Mouse (Mus musculus) stomach, embryonic 14.5 days (tissue): Measurements from ENCODE around the gene Stpg1. TPM values are rescaled to one million over a fixed set of nuclear protein-coding genes. Genes with fewer than 3 reads are reported as not detected.

ENCODE experiments used
- ATAC-seq: fragments of 200-750 bp; cut with Nextera tagmentation; 2 replicates; pipeline ENCODE4 v1.8.0; 2017; ENCODE audit warnings: low read depth, moderate TSS enrichment; ENCODE audit not compliant: insufficient number of reproducible peaks, insufficient read depth, low FRiP score
- H3K27ac ChIP-seq: fragments of 300-500 bp; sonication (generic); 2 replicates; pipeline ENCODE4 v1.5.1; 2014; ENCODE audit warnings: mild to moderate bottlenecking, low read length, moderate library complexity, mixed read lengths
- H3K27me3 ChIP-seq: fragments of 300-500 bp; sonication (generic); 2 replicates; pipeline ENCODE4 v1.6.1; 2014; ENCODE audit warnings: low read length, control low read depth, mixed read lengths; ENCODE audit not compliant: control insufficient read depth, insufficient read depth
- H3K36me3 ChIP-seq: fragments of 300-500 bp; sonication (generic); 2 replicates; pipeline ENCODE4 v1.6.1; 2014; ENCODE audit warnings: mild to moderate bottlenecking, control low read depth, low read length, moderate library complexity, mixed read lengths; ENCODE audit not compliant: control insufficient read depth, insufficient read depth
- H3K4me1 ChIP-seq: fragments of 300-500 bp; sonication (generic); 2 replicates; pipeline ENCODE4 v1.6.1; 2014; ENCODE audit warnings: low read length, control low read depth, mixed read lengths; ENCODE audit not compliant: control insufficient read depth, insufficient read depth
- H3K4me2 ChIP-seq: fragments of 300-500 bp; sonication (generic); replicated peaks from 2 replicates; pipeline ENCODE4 v1.6.1; 2014; ENCODE audit warnings: low read depth, low read length, control low read depth
- H3K4me3 ChIP-seq: fragments of 300-500 bp; sonication (generic); 2 replicates; pipeline ENCODE4 v1.5.1; 2014; ENCODE audit warnings: low read depth, low read length, control low read depth
- H3K9ac ChIP-seq: fragments of 300-500 bp; sonication (generic); replicated peaks from 2 replicates; pipeline ENCODE4 v1.6.1; 2014; ENCODE audit warnings: low read depth, mild to moderate bottlenecking, control low read depth, low read length, moderate library complexity, mixed read lengths
- H3K9me3 ChIP-seq: fragments of 300-500 bp; sonication (generic); 2 replicates; pipeline ENCODE4 v1.6.1; 2016; ENCODE audit warnings: low read depth, low read length, control low read depth; ENCODE audit not compliant: control insufficient read depth
- WGBS: fragments of 180-500 bp; shearing (Covaris S2); extraction: QIAGEN DNeasy Blood & Tissue Kit; methylation state at CpG from one replicate; pipeline ENCODE4 v1.1.7; 2014; 5-methylcytosine and 5-hydroxymethylcytosine counted together
- polyA plus RNA-seq: library from polyadenylated mRNA; unstranded; fragments of >200 nt; fragmentation: Nextera tagmentation; extraction: Ambion mirVana; gene quantifications from 2 replicates; pipeline ENCODE4 v1.2.1, GENCODE M21; 2014

Gene Stpg1
- polyA plus RNA-seq, 1 experiment from 2014 or later, result 0.39 TPM

DNA sequence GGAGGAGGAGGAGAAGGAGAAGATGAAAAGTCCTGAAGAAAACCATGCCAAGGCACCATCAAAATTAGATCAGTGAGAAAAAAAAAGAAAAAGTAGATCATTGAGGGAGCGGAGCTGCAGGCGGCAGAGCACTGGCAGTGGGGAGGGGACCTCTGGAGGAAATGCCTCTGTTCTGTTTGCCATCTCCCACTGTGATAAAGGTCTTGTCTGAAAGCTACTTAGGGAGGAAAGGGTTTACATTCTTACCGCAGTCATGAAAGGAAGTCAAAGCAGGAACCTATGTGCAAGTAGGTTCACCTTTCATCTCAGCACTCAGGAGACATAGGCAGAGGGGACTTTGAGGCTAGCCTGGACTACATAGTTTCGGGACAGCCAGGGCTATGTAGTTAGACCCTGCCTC lies 7.0 kb downstream of the Stpg1 start:
- 55% methylated on average over 4 of the region's 4 CpGs for WGBS
- no peak for ATAC-seq
- no peak overlapping the region for H3K9ac ChIP-seq
- no peaks in the 10 kb centered on the region for H3K27me3 ChIP-seq
- H3K4me2 ChIP-seq, result no peak overlapping the region
- no peak overlapping the region for H3K27ac ChIP-seq
- H3K36me3 ChIP-seq, result no peaks in the 10 kb centered on the region
- H3K4me3 ChIP-seq, result no peak overlapping the region
- no peaks in the 10 kb centered on the region for H3K4me1 ChIP-seq
- no peaks in the 10 kb centered on the region for H3K9me3 ChIP-seq

DNA sequence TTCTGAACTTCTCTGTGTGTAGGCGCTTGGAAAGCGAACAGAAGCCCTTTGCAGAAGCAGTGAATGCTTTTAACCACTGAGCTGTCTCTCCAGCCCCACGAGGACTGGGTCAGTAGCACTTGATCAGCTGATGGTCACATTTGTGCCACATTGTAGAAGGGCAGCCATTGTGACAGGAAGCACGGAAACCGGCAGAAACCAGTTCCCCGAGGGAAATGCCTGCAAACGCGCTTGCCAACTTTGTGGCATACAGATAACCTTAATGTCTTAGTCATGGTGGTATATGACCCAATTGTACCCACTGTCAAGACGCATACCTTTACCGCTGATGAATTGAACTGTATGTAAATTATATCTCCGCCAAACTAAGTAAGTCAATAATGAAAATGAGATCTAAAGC lies 11.2 kb downstream of the Stpg1 start:
- no peak overlapping the region for H3K27ac ChIP-seq
- H3K9ac ChIP-seq, result no peak overlapping the region
- H3K4me1 ChIP-seq, result peaks cover 9% of the 10 kb centered on the region; the same call in 1 of the 2 replicates
- H3K9me3 ChIP-seq, result no peaks in the 10 kb centered on the region
- no peak overlapping the region for H3K4me3 ChIP-seq
- no peak overlapping the region for H3K4me2 ChIP-seq
- ATAC-seq, result no peak
- no peaks in the 10 kb centered on the region for H3K36me3 ChIP-seq
- WGBS, result 72% methylated on average over 11 of the region's 11 CpGs
- H3K27me3 ChIP-seq, result no peaks in the 10 kb centered on the region

DNA sequence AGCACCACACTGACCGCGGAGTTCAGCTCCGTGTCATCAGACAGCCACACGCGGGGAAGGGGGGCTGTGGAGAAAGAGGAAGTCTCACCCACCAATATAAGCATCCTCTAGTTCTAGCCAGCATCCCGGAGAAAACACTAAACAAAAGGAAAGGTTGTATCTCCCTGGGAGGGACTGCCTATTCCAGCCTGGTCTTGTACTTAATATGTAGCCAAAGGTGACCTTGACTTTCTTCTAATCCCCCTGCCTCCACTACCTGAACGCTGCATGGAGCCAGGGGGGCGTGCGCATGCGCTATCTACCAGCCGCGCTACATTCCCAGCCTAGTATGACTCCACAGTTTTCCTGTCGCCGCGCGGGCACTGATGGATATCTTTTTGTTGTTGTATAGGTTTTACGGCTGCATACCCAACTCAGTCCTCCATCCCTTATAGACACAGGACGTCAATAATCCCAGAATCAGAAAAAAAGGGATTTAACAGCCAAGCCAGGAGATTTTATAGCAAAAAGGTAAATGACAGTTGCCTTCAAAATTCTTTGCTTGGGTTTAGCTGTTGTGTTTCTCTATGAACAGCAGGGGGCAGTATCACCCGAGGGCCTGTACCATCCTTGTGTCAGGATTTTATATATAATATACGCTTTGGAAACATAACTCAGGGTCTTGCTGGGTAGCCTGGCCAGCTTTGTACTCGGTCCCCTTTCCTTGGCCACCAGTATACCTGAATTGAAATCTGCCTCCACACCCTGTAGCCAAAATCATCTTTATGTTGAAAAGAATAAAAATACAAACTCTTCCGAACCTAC lies 13.2 kb downstream of the Stpg1 start:
- no peaks in the 10 kb centered on the region for H3K27me3 ChIP-seq
- ATAC-seq, result no peak
- no peak overlapping the region for H3K9ac ChIP-seq
- H3K4me2 ChIP-seq, result peak overlapping the region; percentile 42
- no peaks in the 10 kb centered on the region for H3K9me3 ChIP-seq
- 10% methylated on average over 22 of the region's 22 CpGs for WGBS
- H3K4me1 ChIP-seq, result peaks cover 9% of the 10 kb centered on the region; the same call in 1 of the 2 replicates
- H3K27ac ChIP-seq, result no peak overlapping the region
- H3K4me3 ChIP-seq, result peak overlapping the region; percentile 8; the same call in 1 of the 2 replicates
- no peaks in the 10 kb centered on the region for H3K36me3 ChIP-seq

DNA sequence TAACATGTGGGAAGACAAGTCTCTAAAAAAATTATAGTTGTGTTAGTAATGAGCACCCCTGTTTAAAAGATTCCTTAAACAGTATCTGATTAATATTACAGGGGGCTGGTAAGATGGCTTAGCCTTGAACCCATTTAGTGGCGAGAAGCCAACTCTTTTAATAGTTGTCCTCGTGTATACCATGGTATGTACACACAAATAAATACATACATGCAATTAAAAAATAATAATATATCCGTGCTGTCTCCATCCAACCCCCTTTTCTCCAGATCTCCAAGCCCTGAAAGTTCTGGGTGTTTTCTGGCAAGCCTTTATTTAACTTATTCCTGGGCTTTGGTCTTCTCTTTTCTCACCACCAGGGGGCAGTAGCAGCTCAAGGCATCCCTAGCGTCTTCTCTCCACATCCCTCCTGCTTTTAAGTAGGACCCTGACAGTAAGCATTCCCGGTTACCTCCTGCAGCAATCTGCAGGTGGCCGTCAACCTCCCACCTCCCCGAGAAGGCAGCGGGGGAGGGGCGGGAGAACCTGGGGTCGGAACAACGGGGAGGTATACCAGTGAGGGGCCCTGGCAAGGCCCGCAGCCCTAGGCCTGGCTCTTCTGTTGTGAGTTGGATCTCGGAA lies 13.9 kb downstream of the Stpg1 start:
- Histone ChIP-seq H3K9me3 (no peaks in the 10 kb centered on the region), H3K4me1 (peaks cover 9% of the 10 kb centered on the region; the same call in 1 of the 2 replicates), H3K9ac (no peak overlapping the region), H3K4me3 (no peak overlapping the region), H3K4me2 (peak overlapping the region; percentile 3; the same call in 1 of the 2 replicates), H3K27me3 (no peaks in the 10 kb centered on the region), H3K27ac (no peak overlapping the region), H3K36me3 (no peaks in the 10 kb centered on the region)
- WGBS, result 13% methylated on average over 13 of the region's 13 CpGs
- ATAC-seq, result peak; percentile 53; the same call in 1 of the 2 replicates

DNA sequence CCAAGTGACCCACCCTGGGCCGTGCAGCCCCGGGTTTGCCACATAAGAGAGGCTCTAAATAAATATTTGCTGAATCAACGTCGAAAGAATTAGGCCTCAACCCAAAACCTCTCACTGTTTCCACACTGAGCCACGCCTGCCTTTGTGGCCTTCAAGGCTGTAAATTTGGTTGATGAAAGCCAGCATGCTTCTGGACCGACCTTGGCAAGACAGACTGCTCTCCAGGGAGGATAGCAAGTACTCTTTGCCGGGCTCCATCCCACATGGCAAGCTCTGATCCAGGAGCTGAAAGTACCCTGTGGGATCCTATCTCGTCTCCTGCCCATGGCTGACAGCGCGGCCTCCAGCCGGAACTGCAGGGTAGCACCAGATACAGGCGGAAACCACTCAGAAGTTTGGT lies 14.9 kb downstream of the Stpg1 start:
- no peak overlapping the region for H3K9ac ChIP-seq
- 59% methylated on average over 12 of the region's 12 CpGs for WGBS

DNA sequence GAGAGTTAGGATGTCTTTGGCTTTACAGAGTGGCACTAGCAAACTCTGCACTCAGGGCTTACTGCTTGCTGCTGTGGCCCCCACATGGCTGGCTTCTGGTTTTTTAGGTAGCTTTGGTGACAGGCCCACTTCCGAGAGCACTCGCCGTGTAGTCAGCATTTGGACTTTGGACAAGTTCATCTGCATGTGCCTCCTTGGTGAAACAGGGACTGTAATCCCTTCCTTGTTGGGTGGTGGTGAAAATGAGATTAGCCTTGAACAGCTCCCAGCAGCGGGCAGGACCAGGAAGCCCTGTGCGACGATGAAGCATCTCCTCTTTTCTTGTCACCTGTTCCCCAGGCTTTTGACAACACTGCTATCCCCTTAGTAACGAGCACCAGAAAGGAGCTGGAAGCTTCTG lies 19.3 kb downstream of the Stpg1 start:
- H3K27ac ChIP-seq, result no peak overlapping the region

More for the DNA sequence above, 14.9 kb downstream of the Stpg1 start:
- no peak for ATAC-seq
- Histone ChIP-seq H3K9me3 (no peaks in the 10 kb centered on the region), H3K36me3 (no peaks in the 10 kb centered on the region), H3K4me3 (no peak overlapping the region), H3K27me3 (no peaks in the 10 kb centered on the region), H3K27ac (no peak overlapping the region), H3K4me2 (no peak overlapping the region), H3K4me1 (peaks cover 9% of the 10 kb centered on the region; the same call in 1 of the 2 replicates)

DNA sequence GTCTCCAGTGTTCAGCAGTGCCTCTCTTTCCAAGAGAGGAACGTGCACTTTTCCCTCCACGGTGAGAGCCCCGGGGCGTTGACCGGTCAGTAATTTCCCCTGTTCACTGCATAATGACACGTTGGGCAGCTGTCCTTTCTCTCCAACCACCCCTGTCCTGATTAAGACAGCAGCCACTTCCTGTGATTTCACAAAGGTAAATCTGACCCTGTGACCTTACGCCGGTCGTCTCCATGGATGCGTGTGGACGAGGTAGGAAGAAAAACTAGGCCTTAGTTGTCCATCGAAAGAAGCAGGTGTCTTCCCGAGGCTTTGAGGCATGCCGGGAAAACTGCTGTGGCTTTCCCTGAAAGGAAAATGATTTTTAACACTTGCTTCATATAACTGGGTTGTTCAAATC lies 20.3 kb downstream of the Stpg1 start:
- H3K9me3 ChIP-seq, result no peaks in the 10 kb centered on the region
- WGBS, result 69% methylated on average over 14 of the region's 14 CpGs
- no peak for ATAC-seq

More for the DNA sequence above, 19.3 kb downstream of the Stpg1 start:
- Histone ChIP-seq H3K27me3 (no peaks in the 10 kb centered on the region), H3K4me2 (no peak overlapping the region), H3K36me3 (no peaks in the 10 kb centered on the region), H3K9me3 (no peaks in the 10 kb centered on the region), H3K9ac (no peak overlapping the region), H3K4me1 (peaks cover 3% of the 10 kb centered on the region; the same call in 1 of the 2 replicates), H3K4me3 (no peak overlapping the region)
- WGBS, result 90% methylated on average over 7 of the region's 7 CpGs
- ATAC-seq, result no peak

DNA sequence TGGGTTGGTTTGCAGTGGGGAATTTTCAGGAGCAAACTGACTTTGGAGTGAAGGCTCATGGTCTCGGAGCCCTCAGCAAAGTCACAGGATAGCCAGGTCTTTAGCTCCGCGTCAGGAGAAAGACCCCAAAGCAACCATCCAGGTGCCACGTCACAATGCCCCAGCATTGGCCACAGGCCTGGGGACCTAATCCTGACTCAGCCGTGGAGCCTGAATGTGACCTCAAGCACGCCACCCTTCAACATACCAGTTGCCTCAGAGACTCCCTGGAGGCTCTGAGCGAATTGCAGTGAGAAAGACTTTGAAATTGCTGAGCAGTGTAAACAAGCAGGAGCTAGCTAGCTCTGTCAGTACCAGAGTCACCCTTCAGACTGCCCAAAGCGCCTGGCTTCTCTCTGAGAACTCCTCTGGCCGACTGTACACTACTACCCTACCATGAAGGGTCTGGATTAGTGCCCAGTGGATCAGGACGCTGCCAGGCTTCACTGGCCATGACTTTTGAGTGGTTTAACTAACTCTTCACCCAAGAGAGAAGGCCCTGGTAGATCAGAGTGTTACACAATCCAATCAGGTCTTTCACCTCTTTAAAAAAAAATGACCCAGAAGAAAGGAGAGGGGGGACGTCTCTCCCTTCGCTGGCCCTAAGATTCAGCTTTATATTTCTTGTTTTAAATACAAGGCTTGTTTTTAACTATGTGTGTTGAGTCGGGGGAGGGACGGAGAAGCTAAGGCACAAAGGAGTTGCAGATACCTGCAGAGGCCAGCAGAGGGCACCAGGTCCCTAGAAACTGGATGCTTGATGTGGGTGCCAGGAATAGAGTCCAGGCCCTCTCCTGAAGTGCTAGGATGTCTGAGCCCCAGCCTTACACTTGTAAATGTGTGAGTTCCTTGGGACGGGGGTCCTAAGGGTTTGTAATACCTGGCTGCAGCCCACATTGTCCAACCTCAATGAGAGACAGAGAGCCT lies 22.0 kb downstream of the Stpg1 start:
- Histone ChIP-seq H3K4me2 (no peak overlapping the region), H3K36me3 (no peaks in the 10 kb centered on the region), H3K27ac (peak overlapping the region; percentile 2; the same call in 1 of the 2 replicates), H3K4me1 (no peaks in the 10 kb centered on the region), H3K27me3 (no peaks in the 10 kb centered on the region), H3K9me3 (no peaks in the 10 kb centered on the region), H3K9ac (no peak overlapping the region), H3K4me3 (no peak overlapping the region)
- WGBS, result 56% methylated on average over 15 of the region's 15 CpGs
- no peak for ATAC-seq

More for the DNA sequence above, 20.3 kb downstream of the Stpg1 start:
- Histone ChIP-seq H3K9ac (no peak overlapping the region), H3K4me1 (no peaks in the 10 kb centered on the region), H3K36me3 (no peaks in the 10 kb centered on the region), H3K4me2 (no peak overlapping the region), H3K27me3 (no peaks in the 10 kb centered on the region), H3K4me3 (no peak overlapping the region), H3K27ac (no peak overlapping the region)
